Mouse (Mus musculus): ENCODE results near the gene Spib. TPM values are rescaled to one million over a fixed set of nuclear protein-coding genes. Genes with fewer than 3 reads are reported as not detected.

The Spib gene
- total RNA-seq, 2 experiments from 2014 or later = 0.15 TPM; not detected in 1

GRCm38 (mm10) chr7:44495086-44495485, 36.8 kb downstream of the Spib start:
- intact Hi-C loops (cut with DNase I) = loop anchor here (2.0 kb wide), 1 partner anchor 20 kb away; no protein-coding TSS in a partner anchor
- DNase-seq (ENCODE audit: low spot score in 2 of 2) = no peak

- no peak for DNase-seq (ENCODE audit: low spot score in 2 of 2)
- intact Hi-C loops (cut with DNase I) = loop anchor here (2.0 kb wide), 1 partner anchor 20 kb away; no protein-coding TSS in a partner anchor
Measured at GRCm38 (mm10) chr7:44494681-44495080, 37.2 kb downstream of the Spib start.

- no peak for DNase-seq (ENCODE audit: low spot score in 2 of 2)
- intact Hi-C loops (cut with DNase I) = no loop called here
Measured at GRCm38 (mm10) chr7:44492166-44492826, 39.6 kb downstream of the Spib start.

GRCm38 (mm10) chr7:44491391-44491790, 40.5 kb downstream of the Spib start:
- no peak for DNase-seq (ENCODE audit: low spot score in 2 of 2)
- intact Hi-C loops (cut with DNase I) = no loop called here

- no peak for DNase-seq (ENCODE audit: low spot score in 2 of 2)
Measured at GRCm38 (mm10) chr7:44490281-44490680, 41.6 kb downstream of the Spib start.

GRCm38 (mm10) chr7:44488545-44488944, 43.3 kb downstream of the Spib start:
- intact Hi-C loops (cut with DNase I) = no loop called here
- no peak for DNase-seq (ENCODE audit: low spot score in 2 of 2)

More at GRCm38 (mm10) chr7:44490281-44490680, 41.6 kb downstream of the Spib start:
- intact Hi-C loops (cut with DNase I) = no loop called here

GRCm38 (mm10) chr7:44487936-44488335, 43.9 kb downstream of the Spib start:
- DNase-seq (ENCODE audit: low spot score in 2 of 2) = no peak
- intact Hi-C loops (cut with DNase I) = no loop called here

- intact Hi-C loops (cut with DNase I) = no loop called here
- DNase-seq (ENCODE audit: low spot score in 2 of 2) = no peak
Measured at GRCm38 (mm10) chr7:44486927-44487575, 44.8 kb downstream of the Spib start.

GRCm38 (mm10) chr7:44485572-44486195, 46.2 kb downstream of the Spib start:
- peak in 1 of 2 experiments; percentile 1 for DNase-seq (ENCODE audit: low spot score in 2 of 2)
- intact Hi-C loops (cut with DNase I) = no loop called here

- intact Hi-C loops (cut with DNase I) = loop anchor here (5.0 kb wide), 1 partner anchor 88 kb away; no protein-coding TSS in a partner anchor
- peak; percentile 83 to 87 for DNase-seq (ENCODE audit: low spot score in 2 of 2)
Measured at GRCm38 (mm10) chr7:44484841-44485571, 46.9 kb downstream of the Spib start.

GRCm38 (mm10) chr7:44484109-44484508, 47.8 kb downstream of the Spib start:
- intact Hi-C loops (cut with DNase I) = loop anchor here (5.0 kb wide), 1 partner anchor 87 kb away; no protein-coding TSS in a partner anchor
- no peak for DNase-seq (ENCODE audit: low spot score in 2 of 2)

GRCm38 (mm10) chr7:44482836-44483435, 48.9 kb downstream of the Spib start:
- DNase-seq (ENCODE audit: low spot score in 2 of 2) = no peak
- intact Hi-C loops (cut with DNase I) = loop anchor here (5.0 kb wide), 1 partner anchor 86 kb away; no protein-coding TSS in a partner anchor

Small RNAs within 50 kb of the gene (microRNA-seq; reads per million reads assigned to microRNA genes)
- 0 to 1.0 reads per million in 2 experiments for gene Mir7053

Other genes starting within 250 kb of the Spib start
- 1 to 10 TPM; 2.6 to 3.6 TPM for gene Clec11a, start 225.2 kb downstream of the Spib start, total RNA-seq (2021)
- 100 to 1,000 TPM; 512 to 537 TPM for gene Shank1, start 221.8 kb downstream of the Spib start, total RNA-seq (2021)
- 10 to 100 TPM; 77.1 to 81.9 TPM for gene Syt3, start 148.0 kb downstream of the Spib start, total RNA-seq (2021)
- gene 1700008O03Rik, start 146.3 kb downstream of the Spib start, total RNA-seq (2021) = 1 to 10 TPM; 2.3 TPM
- 100 to 1,000 TPM; 269 to 330 TPM for gene Lrrc4b, start 103.1 kb downstream of the Spib start, total RNA-seq (2021)
- 10 to 100 TPM; 11.2 to 13.4 TPM for gene Aspdh, start 66.7 kb downstream of the Spib start, total RNA-seq (2021)
- 10 to 100 TPM; 60.6 to 63.2 TPM for gene Josd2, start 64.1 kb downstream of the Spib start, total RNA-seq (2021)
- 100 to 1,000 TPM; 145 to 164 TPM for gene Emc10, start 35.5 kb downstream of the Spib start, total RNA-seq (2021)
- gene Fam71e1, start 35.5 kb downstream of the Spib start, total RNA-seq (2021) = 10 to 100 TPM; 26.5 to 32.5 TPM
- under 1 TPM in 1 of 2 experiments, not detected in 1; 0.30 TPM for gene Mybpc2, start 7.4 kb downstream of the Spib start, total RNA-seq (2021)
- gene Pold1, start 16.8 kb upstream of the Spib start, total RNA-seq (2021) = 1 to 10 TPM; 4.2 to 7.0 TPM
- gene Nr1h2, start 21.9 kb upstream of the Spib start, total RNA-seq (2021) = 10 to 100 TPM; 51.0 to 60.7 TPM
- not detected for gene Napsa, start 40.3 kb upstream of the Spib start, total RNA-seq (2021)
- gene Kcnc3, start 58.6 kb upstream of the Spib start, total RNA-seq (2021) = 10 to 100 TPM; 74.2 to 75.5 TPM
- 10 to 100 TPM in 1 of 2 experiments, 1 to 10 TPM in 1; 8.8 to 14.5 TPM for gene Myh14, start 138.8 kb upstream of the Spib start, total RNA-seq (2021)
- not detected for gene Izumo2, start 176.7 kb upstream of the Spib start, total RNA-seq (2021)
- gene Vrk3, start 216.3 kb upstream of the Spib start, total RNA-seq (2021) = 10 to 100 TPM; 25.0 to 28.2 TPM
- gene Zfp473, start 219.0 kb upstream of the Spib start, total RNA-seq (2021) = under 1 TPM; 0.37 to 0.38 TPM

Data from left cerebral cortex, postnatal 14 days (tissue).